Mouse (Mus musculus) stomach, embryonic 14.5 days (tissue): ENCODE data around the gene Nars2. TPM values are rescaled to one million over a fixed set of nuclear protein-coding genes. Genes with fewer than 3 reads are reported as not detected.

Source experiments
- ATAC-seq: fragments of 200-750 bp; cut with Nextera tagmentation; 2 replicates; pipeline ENCODE4 v1.8.0; 2017; ENCODE audit warnings: low read depth, moderate TSS enrichment; ENCODE audit not compliant: insufficient number of reproducible peaks, insufficient read depth, low FRiP score
- H3K27ac ChIP-seq: fragments of 300-500 bp; sonication (generic); 2 replicates; pipeline ENCODE4 v1.5.1; 2014; ENCODE audit warnings: mild to moderate bottlenecking, low read length, moderate library complexity, mixed read lengths
- H3K27me3 ChIP-seq: fragments of 300-500 bp; sonication (generic); 2 replicates; pipeline ENCODE4 v1.6.1; 2014; ENCODE audit warnings: low read length, control low read depth, mixed read lengths; ENCODE audit not compliant: control insufficient read depth, insufficient read depth
- H3K36me3 ChIP-seq: fragments of 300-500 bp; sonication (generic); 2 replicates; pipeline ENCODE4 v1.6.1; 2014; ENCODE audit warnings: mild to moderate bottlenecking, control low read depth, low read length, moderate library complexity, mixed read lengths; ENCODE audit not compliant: control insufficient read depth, insufficient read depth
- H3K4me1 ChIP-seq: fragments of 300-500 bp; sonication (generic); 2 replicates; pipeline ENCODE4 v1.6.1; 2014; ENCODE audit warnings: low read length, control low read depth, mixed read lengths; ENCODE audit not compliant: control insufficient read depth, insufficient read depth
- H3K4me2 ChIP-seq: fragments of 300-500 bp; sonication (generic); replicated peaks from 2 replicates; pipeline ENCODE4 v1.6.1; 2014; ENCODE audit warnings: low read depth, low read length, control low read depth
- H3K4me3 ChIP-seq: fragments of 300-500 bp; sonication (generic); 2 replicates; pipeline ENCODE4 v1.5.1; 2014; ENCODE audit warnings: low read depth, low read length, control low read depth
- H3K9ac ChIP-seq: fragments of 300-500 bp; sonication (generic); replicated peaks from 2 replicates; pipeline ENCODE4 v1.6.1; 2014; ENCODE audit warnings: low read depth, mild to moderate bottlenecking, control low read depth, low read length, moderate library complexity, mixed read lengths
- H3K9me3 ChIP-seq: fragments of 300-500 bp; sonication (generic); 2 replicates; pipeline ENCODE4 v1.6.1; 2016; ENCODE audit warnings: low read depth, low read length, control low read depth; ENCODE audit not compliant: control insufficient read depth
- WGBS: fragments of 180-500 bp; shearing (Covaris S2); extraction: QIAGEN DNeasy Blood & Tissue Kit; methylation state at CpG from one replicate; pipeline ENCODE4 v1.1.7; 2014; 5-methylcytosine and 5-hydroxymethylcytosine counted together
- polyA plus RNA-seq: library from polyadenylated mRNA; unstranded; fragments of >200 nt; fragmentation: Nextera tagmentation; extraction: Ambion mirVana; gene quantifications from 2 replicates; pipeline ENCODE4 v1.2.1, GENCODE M21; 2014

Nars2 gene
- polyA plus RNA-seq, 1 experiment from 2014 or later: 23.5 TPM

DNA sequence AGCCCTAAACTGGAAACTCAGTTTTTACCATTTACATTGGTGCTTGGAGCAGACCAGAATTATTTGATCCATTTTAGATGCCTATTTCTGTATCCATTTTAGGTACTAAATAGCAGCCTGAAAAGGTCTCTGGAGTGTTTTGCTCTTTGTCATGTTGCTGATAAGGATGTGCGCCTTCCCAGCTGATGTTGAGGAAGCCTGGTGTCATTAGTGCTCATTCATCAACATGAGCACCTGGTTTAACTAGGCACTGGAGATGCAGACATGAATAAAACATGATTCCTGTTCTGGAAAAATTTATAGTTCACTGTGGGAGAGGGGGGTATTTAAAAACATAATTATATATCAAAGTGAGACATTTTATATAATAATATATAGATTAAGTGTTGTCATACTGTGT, 68.0 kb downstream of the Nars2 start:
- Histone ChIP-seq H3K4me1 (no peaks in the 10 kb centered on the region), H3K27me3 (no peaks in the 10 kb centered on the region), H3K4me2 (no peak overlapping the region), H3K9me3 (no peaks in the 10 kb centered on the region), H3K36me3 (no peaks in the 10 kb centered on the region), H3K4me3 (no peak overlapping the region), H3K27ac (no peak overlapping the region), H3K9ac (no peak overlapping the region)
- ATAC-seq: no peak
- 49% methylated on average over 1 of the region's 1 CpGs for WGBS

DNA sequence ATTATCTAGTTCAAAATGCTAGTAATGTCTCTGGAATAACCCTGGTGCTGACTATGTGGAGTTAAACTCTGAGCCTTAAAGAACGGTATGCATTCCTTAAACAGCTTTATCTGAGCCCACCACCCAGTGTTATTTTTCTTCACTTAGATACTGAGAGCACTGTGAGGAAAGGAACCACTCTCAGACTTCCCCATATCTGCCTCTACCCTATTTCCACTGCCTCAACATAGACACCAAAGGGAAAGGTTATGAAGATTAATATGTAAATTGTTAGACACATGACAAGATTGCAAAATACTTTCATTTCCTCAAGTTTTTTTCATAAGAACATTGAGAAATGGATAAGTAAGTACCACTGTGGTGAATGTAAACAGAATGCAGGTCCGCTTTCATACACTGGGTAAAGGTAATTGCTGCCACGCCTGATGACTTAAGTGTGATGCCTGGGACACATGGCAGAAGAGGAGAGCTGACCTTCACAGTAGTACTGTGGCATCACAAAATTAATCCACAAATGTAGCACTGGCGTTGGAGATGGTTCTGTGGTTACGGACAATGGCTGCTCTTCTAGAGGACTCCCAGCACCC, 75.6 kb downstream of the Nars2 start:
- 87% methylated on average over 5 of the region's 5 CpGs for WGBS
- ATAC-seq: no peak

DNA sequence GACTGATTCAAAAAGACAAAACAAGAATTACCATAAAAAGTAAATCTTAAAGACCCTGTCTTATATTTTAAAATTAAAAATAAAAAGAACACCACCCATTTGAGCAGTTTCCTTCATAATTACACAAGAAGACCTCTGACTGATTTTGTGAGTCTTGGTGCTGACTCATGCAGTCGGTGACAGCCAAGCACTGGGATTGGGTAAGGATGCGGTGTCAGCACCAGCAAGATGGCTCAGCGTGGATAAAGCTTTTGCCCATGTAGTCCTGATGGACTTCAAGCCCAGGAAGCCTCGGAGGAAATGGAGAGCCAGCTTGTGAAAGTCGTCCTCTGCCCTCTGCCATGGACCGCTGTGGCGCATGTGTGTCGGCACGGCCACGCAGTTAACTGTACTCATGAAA, 77.8 kb downstream of the Nars2 start:
- Histone ChIP-seq H3K9me3 (no peaks in the 10 kb centered on the region), H3K9ac (no peak overlapping the region), H3K4me1 (no peaks in the 10 kb centered on the region), H3K4me2 (no peak overlapping the region), H3K4me3 (no peak overlapping the region), H3K27ac (no peak overlapping the region), H3K27me3 (no peaks in the 10 kb centered on the region), H3K36me3 (0 out of 2 replicates have a peak, but pooled peaks cover 3% of the 10 kb centered on the region)
- 93% methylated on average over 10 of the region's 10 CpGs for WGBS
- no peak for ATAC-seq

More for the DNA sequence above, 75.6 kb downstream of the Nars2 start:
- Histone ChIP-seq H3K4me2 (no peak overlapping the region), H3K9me3 (no peaks in the 10 kb centered on the region), H3K4me3 (no peak overlapping the region), H3K27me3 (no peaks in the 10 kb centered on the region), H3K4me1 (no peaks in the 10 kb centered on the region), H3K36me3 (0 out of 2 replicates have a peak, but pooled peaks cover 3% of the 10 kb centered on the region), H3K9ac (no peak overlapping the region), H3K27ac (no peak overlapping the region)

DNA sequence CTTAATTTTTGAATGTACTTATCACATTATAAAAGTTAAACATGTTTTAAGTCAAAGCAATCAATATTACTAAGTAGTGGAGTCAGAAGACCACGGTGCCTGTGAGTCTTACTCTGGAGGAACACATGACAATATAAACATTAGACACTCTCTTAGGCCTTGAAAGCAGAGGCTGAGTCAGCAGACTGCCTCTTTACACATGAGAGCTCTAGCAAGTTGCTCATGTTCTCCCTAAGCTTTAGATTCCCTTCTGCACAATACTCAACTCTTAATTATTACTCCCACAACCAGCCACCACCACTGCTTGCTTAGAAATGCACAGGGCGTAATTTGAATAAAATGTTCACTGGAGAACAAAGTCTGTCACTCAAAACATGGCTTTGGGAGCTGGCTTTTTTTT, 81.1 kb downstream of the Nars2 start:
- ATAC-seq: no peak
- Histone ChIP-seq H3K9ac (no peak overlapping the region), H3K9me3 (no peaks in the 10 kb centered on the region), H3K4me1 (no peaks in the 10 kb centered on the region), H3K4me3 (no peak overlapping the region), H3K4me2 (no peak overlapping the region), H3K27me3 (no peaks in the 10 kb centered on the region), H3K27ac (no peak overlapping the region), H3K36me3 (no peaks in the 10 kb centered on the region; the same call in 1 of the 2 replicates)
- 61% methylated on average over 2 of the region's 2 CpGs for WGBS

DNA sequence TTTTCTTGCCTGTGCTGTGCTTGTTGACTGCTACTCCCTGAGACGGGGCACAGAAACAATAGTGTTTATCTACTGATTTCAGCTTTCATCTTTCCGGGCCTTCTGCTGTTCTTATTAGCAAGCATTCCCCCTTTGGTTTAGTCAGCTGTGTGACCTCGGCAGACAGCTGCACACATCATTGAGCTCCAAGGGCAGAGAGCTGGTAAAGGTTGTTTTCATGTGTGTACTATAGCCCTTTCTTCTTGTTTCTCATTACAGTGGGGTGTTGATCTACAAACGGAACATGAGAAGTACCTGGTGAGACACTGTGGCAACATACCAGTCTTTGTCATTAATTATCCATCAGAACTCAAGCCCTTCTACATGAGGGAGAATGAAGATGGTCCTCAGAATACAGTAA, 88.3 kb downstream of the Nars2 start:
- H3K9me3 ChIP-seq: no peaks in the 10 kb centered on the region
- 68% methylated on average over 4 of the region's 4 CpGs for WGBS
- H3K4me1 ChIP-seq: no peaks in the 10 kb centered on the region
- no peaks in the 10 kb centered on the region; the same call in 1 of the 2 replicates for H3K36me3 ChIP-seq
- H3K9ac ChIP-seq: no peak overlapping the region
- H3K27me3 ChIP-seq: no peaks in the 10 kb centered on the region
- ATAC-seq: no peak
- no peak overlapping the region for H3K4me2 ChIP-seq
- no peak overlapping the region for H3K4me3 ChIP-seq
- H3K27ac ChIP-seq: no peak overlapping the region

DNA sequence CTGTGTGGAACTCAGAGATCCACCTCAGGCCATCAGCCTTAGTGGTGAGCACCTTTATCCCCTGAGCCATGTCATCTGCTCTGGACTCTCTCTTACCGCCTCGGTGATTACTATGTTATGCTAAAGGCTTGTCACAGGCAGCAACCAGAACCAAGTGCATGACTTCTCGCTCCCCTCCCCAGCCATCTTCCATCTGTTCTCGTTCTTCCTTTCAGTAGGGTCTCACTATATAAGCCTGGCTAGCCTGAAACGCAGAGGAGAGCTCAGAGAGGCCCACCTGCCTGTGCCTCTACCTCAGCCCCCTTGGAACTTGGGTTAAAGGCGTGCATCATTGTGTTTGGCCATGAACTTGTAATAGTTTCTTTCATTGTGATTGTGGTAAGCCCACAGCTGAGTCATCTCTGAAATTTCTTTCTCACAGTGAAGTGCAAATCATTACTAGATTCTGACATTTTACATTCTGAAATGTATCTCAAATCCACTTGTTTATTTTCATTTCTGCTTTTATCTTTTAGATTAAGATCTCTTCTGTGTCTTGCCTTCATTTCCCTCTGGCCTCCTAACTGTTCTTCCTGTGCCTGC, 90.7 kb downstream of the Nars2 start:
- no peak overlapping the region for H3K27ac ChIP-seq
- WGBS: 88% methylated on average over 6 of the region's 6 CpGs
- H3K4me2 ChIP-seq: no peak overlapping the region
- H3K9me3 ChIP-seq: no peaks in the 10 kb centered on the region
- no peaks in the 10 kb centered on the region for H3K36me3 ChIP-seq
- H3K4me3 ChIP-seq: no peak overlapping the region
- ATAC-seq: no peak
- no peak overlapping the region for H3K9ac ChIP-seq
- no peaks in the 10 kb centered on the region for H3K27me3 ChIP-seq
- H3K4me1 ChIP-seq: no peaks in the 10 kb centered on the region

DNA sequence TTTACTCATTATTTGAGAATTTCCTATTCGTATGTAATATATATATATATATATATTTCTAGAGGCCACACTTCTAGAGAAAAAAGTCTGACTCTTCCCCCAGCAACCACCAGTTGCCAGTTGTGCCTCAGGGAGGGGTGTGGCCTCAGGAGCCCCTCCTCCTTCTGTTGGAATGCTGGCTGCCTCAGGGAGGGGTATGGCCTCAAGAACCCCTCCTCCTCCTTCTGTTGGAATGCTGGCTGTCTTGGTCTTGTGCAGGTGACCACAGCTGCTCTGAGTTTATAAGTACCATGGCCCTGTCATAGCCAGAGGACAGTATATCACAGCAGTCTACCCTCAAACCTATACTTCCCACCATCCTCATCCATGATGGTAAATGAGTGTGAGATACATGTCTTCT, 91.7 kb downstream of the Nars2 start:
- no peak overlapping the region for H3K27ac ChIP-seq
- peak; percentile 42; the same call in 1 of the 2 replicates for ATAC-seq
- no peak overlapping the region for H3K4me2 ChIP-seq
- H3K4me3 ChIP-seq: no peak overlapping the region
- no peaks in the 10 kb centered on the region for H3K36me3 ChIP-seq
- no peaks in the 10 kb centered on the region for H3K4me1 ChIP-seq
- H3K9me3 ChIP-seq: no peaks in the 10 kb centered on the region
- no peaks in the 10 kb centered on the region for H3K27me3 ChIP-seq
- WGBS: 91% methylated on average over 1 of the region's 1 CpGs
- no peak overlapping the region for H3K9ac ChIP-seq

DNA sequence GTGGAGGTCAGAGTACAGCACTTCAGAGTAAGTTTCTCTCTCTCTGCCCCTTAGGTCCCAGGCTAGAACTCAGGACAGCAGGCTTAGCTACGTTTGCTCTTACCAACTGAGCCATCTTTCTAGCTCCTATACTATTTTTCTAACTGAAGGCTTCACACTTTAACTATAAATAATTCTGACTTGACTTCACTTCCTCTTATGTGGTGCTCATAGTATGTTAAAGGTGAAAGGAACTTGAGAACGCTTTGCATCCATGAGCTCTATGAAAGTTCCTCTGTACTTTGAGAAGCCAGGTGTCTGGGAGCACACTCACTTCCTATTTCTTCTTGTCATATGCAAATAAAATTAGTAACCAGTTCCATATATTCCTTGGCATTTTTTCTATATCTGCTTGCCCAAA, 109.7 kb downstream of the Nars2 start:
- no peak for ATAC-seq
- no peaks in the 10 kb centered on the region for H3K36me3 ChIP-seq
- no peak overlapping the region for H3K9ac ChIP-seq
- no peaks in the 10 kb centered on the region for H3K9me3 ChIP-seq
- no peaks in the 10 kb centered on the region for H3K4me1 ChIP-seq
- H3K4me2 ChIP-seq: no peak overlapping the region
- WGBS: 89% methylated on average over 2 of the region's 2 CpGs
- no peak overlapping the region for H3K27ac ChIP-seq
- no peaks in the 10 kb centered on the region for H3K27me3 ChIP-seq
- no peak overlapping the region for H3K4me3 ChIP-seq

DNA sequence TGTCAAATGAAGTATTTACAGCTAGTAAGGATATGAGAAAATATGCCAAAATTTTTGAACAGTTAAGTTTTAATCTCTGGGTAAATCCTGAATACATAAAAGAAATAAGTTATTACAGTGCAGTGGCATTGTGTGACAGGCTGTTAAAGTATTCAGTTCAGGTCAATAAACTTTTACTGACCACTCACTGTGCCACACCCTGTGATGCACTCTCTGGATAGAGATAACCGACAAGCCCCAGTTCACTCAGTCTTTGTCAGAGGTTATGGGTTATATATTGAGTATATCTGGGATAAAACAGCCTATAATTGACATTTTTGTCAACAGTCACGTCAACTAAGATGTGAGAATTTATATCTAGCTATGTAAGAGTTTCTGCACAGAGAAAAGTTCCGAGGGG, 120.2 kb downstream of the Nars2 start:
- Histone ChIP-seq H3K9me3 (no peaks in the 10 kb centered on the region), H3K4me2 (no peak overlapping the region), H3K4me3 (no peak overlapping the region), H3K9ac (no peak overlapping the region), H3K27me3 (no peaks in the 10 kb centered on the region), H3K4me1 (no peaks in the 10 kb centered on the region), H3K27ac (no peak overlapping the region), H3K36me3 (no peaks in the 10 kb centered on the region)
- WGBS: 71% methylated on average over 3 of the region's 3 CpGs
- ATAC-seq: no peak
